Mouse (Mus musculus) layer of hippocampus, postnatal 10 days (tissue): ENCODE data around the gene Hoxc9. TPM values are rescaled to one million over a fixed set of nuclear protein-coding genes. Genes with fewer than 3 reads are reported as not detected.
A peak's percentile ranks its signal among the peaks of the same experiment; 100 is the strongest.

ENCODE experiments used
- DNase-seq, 2 experiments: peaks; one replicate each; pipeline ENCODE4 v3.0.0; 2021; ENCODE audit warnings: low spot score in 2 of 2
- total RNA-seq, 2 experiments: library from RNA; stranded (reverse); gene quantifications; 2 replicates each; pipeline ENCODE4 v1.2.3; 2021

The Hoxc9 gene
- total RNA-seq, 2 experiments from 2014 or later, result not detected

DNA sequence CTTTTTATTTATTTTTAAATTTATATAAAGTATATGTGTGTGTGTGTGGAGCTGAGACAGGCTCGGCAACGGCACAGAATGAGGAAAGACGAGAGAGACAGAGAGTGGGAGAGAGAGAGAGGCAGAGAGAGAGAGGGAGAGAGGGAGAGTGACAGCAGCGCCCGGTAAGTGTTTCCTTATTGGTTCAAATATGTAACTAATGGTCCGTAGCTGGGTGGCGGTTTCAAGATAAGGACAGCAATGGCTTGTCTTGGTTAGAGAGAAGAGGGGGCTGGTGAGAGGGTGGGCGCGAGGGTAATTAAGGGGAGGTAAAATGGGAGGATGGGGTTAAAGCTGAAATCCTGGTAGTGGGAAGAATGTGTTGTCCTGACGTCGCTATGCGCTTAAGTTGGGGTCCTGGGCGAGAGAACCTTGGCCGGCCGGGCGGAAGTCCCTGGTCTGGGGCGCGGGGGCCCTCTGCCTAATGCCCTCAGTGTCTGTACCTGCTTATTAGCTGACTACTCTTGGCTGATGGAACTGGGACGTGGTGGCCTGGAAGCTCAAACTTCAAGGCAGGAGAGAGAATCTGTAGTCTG, 22.5 kb downstream of the Hoxc9 start:
- DNase-seq, result no peak

DNA sequence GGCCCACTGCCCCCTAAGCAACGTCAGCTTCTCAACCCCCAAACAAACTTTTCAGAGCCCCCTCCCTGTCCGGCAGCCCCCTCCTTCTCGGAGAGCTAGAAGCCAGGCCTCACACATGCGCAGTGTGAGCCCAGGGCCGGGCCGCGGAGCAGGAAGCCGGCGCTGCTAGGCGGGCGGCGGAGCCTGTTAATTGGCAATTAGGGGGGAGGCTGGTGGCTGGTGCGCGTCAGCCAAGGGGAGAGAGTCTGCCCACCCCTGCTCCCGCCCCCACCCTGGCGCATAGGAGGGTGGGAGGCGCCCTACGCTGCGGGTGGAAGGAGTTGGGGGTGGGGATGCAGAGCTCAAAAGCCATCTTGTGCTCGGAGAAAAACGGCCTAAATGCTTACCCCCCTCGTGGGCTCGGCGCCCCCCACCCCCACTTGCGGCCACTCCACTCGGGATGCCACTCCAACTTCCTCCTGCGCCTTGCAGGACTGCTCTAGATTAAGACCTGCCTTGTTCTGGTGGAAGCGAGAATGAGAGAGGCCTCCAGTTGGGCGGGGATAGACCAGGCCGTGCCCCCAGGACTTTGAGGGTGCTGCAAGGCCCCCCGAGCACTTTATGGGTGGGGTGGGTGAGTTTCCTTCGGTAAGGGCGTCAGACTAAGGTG, 23.1 kb downstream of the Hoxc9 start:
- DNase-seq, result peak in 1 of 2 experiments; percentile 58

DNA sequence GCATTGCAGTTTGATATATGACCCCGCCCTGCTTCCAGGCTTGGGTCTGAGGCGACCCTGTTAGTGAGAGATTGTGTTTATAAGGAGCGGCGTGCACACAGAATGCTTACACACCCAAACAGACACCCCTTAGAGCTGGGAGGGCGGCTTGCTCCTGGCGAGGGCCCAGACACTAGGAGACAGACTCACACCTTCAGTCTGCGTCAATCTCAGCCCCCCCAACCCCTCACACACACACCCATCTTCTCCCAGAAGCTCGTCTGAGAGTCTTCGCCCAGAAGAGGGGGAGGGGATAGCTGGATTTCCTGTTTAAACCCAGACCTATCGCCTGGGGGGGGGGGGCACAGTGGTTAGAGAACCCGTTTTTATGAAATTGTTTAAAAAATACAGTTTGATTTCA, 23.7 kb downstream of the Hoxc9 start:
- DNase-seq, result no peak

DNA sequence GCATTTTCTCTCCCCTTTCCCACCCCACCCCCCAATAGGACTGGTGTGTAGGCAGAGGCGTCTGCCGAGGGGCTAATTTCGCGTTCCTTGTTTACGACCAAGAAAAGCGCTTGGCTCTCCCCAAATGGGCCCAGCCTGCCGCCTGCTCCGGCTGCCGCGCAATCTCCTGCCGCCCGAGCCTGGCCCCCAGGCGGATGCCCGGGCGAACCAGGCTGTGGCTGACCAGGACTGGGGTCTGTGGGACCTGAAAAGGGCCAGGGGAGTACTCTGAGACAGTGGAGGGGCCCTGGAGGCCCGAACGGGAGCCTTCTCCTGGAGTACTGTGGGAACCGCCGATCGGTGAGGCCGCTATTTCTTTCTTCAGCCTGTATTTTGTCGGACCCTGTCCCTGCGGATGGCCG, 24.3 kb downstream of the Hoxc9 start:
- no peak for DNase-seq

DNA sequence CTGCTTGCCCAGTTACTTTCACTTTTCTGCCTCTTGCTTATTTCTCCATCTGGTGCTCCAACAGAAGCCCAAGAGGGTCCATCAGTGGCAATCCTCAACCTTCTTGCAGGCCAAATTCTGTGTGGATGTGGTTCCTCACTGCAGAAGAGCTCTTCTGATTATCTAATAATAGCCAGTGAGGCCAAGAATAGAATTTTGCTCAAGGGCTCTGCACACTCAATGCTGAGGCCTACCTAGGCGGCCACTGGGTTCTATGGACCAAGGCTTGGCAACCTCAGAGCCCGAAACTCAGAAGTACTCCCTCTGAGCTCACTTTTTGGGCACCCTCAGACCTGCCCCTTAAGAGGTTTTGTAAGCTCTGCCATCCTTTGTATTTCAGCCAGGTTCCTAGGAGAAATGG, 25.1 kb downstream of the Hoxc9 start:
- no peak for DNase-seq

DNA sequence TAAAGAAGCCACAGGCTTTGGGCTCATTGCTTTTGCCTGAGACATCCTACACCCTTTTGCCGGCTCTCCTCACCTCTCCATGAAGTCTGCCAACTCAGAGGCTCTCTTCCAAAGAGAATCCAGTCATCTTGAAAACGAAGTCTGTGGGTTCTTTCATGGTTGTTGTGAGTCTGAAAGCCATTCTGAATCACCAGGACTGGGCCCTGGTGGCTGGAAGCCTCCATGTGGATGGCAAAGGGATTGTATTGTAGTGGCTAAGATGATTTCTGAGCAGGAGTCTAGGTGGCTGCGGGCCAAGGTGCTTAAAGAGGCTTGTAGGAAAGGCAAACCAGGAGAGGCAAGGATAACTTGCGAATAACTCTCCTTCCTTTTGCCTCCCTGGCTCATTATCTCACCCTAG, 25.9 kb downstream of the Hoxc9 start:
- DNase-seq, result no peak

DNA sequence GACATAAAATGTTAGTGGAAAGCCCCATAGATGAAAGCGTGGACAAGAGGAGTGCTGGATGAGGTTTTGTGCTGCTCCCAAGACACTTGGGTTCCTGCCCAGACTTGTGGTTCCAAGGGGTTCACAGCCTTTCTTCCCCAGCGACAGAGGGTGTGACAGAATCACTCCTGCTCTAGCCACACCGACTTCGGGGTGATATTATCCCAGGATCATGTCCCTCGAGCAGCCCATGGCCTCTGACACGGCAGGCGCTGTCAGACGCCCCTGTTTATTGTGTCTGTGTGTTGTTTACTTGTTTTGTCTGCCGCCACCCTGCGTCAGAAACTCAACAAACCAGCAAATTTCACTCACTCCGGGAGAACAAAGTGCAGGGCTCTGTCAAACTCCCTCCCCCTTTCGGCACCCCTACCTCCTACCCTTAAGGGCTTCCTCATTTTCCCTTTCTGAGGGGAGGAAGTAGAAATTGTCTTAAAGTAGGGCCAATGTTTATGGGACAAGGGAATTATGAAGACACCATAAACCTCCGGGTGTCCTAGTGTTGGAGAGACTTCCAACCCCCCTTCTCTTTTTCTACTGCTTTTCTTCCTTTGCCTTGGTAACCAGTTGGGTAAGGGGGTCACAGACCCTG, 26.7 kb downstream of the Hoxc9 start:
- no peak for DNase-seq

DNA sequence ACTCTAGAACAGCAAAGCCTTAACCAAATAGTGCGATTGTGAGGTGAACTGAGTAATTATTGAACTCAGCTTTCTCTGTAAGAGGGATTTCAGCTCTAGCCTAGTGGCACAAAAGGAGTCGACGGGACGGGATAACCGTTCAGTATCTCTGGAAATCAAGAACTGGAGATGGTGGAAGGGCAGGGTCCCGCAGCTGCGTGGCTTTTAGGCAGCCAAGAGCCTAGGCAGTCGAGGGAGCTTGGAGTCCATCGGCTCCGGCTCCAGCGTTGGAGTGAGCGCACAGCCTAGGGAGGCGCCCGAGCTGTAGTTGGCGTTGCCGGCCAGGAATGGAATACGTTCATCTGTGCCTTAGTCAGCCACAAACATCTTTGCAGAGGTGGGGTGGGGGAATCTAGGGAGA, 29.1 kb downstream of the Hoxc9 start:
- DNase-seq, result no peak

DNA sequence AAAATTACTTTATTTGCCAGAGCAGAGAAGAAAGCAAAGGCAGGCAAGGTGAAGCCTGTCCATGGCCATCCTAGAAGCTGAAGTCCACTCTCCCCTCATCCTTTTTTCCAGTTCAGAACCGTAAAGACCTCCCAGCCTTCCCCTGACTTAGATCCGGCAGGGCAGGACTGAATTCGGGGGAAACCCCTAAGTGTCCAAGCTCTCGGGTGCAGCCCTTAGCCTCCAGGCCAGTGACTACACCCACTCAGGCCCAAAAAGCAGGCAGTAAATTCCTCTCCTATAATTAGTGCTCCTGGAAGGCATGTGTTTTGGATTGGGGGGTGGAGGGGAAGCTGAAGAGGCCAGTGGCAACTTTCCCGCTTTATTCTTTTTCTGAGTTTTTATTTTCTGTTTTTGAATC, 29.6 kb downstream of the Hoxc9 start:
- DNase-seq, result no peak

DNA sequence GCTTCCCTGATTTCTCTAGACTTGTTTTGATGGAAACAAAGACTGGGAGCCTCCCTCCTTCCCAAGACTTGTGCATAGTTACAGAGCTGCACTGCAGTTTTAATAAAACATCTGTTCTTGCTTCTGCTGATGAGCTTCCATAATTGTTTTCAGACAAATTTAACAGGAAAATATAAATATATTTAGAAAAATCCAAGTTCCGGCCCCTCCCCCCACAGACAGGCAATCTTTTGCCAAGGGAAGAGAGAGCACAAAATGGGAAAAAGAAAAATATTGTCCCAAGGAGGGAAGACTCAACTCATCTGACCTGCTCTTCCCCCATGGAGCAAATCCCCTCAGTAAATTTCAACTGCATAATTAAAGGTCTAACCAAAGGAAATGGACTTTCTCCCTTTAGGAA, 30.1 kb downstream of the Hoxc9 start:
- no peak for DNase-seq

DNA sequence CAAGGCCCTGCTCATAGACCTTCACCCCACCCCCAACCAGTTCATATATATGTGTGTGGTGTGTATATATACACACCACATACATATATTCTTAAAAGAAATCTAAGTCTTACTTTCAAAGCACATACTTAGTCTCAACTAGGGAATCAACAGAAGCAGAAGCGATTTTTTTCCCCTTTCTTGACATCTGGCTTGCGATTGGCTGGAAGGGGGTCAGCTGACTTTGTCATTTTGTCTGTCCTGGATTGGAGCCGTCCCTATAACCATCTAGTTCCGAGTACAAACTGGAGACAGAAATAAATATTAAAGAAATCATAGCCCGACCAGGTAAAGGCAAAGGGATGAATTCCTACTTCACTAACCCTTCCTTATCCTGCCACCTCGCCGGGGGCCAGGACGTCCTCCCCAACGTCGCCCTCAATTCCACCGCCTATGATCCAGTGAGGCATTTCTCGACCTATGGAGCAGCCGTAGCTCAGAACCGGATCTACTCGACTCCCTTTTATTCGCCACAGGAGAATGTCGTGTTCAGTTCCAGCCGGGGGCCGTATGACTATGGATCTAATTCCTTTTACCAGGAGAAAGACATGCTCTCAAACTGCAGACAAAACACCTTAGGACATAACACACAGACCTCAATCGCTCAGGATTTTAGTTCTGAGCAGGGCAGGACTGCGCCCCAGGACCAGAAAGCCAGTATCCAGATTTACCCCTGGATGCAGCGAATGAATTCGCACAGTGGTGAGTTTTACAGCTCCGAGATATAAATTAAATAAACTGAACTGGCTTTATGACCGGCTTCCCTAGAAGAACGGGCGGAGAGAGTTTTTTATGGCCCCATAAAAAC, 33.2 kb downstream of the Hoxc9 start:
- no peak for DNase-seq

DNA sequence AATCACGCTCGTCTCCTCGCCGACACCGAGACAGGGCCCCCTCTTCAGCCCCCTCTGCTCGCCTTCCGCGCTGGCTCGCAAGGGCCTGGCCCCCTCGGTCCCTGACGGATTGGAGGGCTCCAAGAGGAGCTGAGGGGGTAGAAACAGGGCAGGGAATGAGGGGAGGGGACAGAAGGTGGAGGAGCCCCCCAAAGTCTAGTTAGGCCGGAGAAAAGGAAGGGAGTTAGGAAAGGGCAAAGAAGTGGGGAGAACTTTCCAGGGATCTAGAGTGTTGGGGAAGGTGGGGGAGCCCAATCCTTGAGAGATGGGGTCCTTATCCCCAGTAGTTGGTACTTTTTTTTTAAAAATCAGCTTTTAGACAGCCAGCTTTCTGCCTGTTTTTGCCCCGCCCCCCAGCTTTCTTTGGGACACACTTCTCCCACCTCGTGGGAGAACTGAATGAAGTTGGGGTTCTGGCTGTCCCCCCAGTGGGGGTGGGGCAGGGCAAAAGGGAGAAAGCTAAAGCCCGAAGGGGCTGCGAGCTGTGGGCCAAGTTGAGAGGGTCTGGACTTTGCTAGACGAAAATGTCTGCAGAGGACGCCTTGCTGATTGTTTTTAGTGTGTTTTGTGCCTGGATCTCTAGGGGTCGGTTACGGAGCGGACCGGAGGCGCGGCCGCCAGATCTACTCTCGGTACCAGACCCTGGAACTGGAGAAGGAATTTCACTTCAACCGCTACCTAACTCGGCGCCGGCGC, 34.0 kb downstream of the Hoxc9 start:
- no peak for DNase-seq

DNA sequence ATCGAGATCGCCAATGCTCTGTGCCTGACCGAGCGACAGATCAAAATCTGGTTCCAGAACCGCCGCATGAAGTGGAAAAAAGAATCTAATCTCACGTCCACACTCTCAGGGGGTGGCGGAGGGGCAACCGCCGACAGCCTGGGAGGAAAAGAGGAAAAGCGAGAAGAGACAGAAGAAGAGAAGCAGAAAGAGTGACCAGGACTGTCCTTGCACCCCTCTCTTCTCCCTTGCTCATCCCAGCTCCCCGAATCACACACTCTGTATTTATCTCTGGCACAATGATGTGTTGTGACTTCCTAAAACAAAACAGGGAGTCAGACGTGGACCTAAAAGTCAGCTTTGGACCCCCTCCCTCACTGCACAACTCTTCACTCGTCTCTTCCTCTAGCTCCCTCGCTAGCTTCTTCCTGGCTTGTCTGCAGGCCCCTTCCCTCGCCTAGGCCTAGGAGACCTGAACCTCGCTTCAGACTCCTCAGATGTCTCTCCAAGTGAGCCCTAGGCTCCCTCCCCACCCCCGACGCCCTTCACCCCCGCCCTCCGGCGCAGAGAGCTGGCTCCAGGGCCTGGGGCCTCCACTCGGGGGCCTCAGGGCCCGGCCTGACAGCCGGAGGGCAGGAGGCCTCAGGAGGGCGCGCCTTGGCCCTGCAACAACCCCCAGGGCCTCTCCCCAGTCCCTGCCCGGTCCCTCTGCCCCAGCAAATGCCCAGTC, 34.8 kb downstream of the Hoxc9 start:
- no peak for DNase-seq

DNA sequence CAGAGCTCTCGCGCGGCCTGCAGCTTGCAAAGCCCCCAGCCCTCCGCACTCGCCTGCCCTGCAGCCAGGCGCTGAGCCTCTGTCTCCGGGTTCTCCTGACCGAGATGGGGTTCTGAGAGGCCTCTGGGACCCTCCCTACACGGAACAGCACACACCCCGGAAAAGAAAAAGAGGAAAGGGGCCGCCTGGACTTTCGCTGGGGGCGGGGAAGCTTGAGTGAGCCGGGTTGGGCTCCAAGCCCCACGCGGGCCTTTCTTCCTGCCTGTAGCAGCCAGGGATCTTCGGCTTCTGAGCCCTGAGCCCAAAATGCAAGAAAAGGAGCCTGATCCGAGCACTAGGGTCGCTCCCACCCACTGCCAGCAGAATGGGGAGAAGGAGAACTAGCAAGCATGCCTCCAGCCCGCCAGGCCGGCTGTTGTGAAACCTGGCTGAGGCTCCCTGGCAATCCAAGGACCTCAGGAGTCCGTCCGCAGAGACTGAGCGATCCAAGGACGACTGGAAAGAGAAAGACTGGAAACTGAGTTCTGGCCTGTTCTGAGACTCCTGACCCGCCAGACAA, 35.8 kb downstream of the Hoxc9 start:
- DNase-seq, result no peak

DNA sequence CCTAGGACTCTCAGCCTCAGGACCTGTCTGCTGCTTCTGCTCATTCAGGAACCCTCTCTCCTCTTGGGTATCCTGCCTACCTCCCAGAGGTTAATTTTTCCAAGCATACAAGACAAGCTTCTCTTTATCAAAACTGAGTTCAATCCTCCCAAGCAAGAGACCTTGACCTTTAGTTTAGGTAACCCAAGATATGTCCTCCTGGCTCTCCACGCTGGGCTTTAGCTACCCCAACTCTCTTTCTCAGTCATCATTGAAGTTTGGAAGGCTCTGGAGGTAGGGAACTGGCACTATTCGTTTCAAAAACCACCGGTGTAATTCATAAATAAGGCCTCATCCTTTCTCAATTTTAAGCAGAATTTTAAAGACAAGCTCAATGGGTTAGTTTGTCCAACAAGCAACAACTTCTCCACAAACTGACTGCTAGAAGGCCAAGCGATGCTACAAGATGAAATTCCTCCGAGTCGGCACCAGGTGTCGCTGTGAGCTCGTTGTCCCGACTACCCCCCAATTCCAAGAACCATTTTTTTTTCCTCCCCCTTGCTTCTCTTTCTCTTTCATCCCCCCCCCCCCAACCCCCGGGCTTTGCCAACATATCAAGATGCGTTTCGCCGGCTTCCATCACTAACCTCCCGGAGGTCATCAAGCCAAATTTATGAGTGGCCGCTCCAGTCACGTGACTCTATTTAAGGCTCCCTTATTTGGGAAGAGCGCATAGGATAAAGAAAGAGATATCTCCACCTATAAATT, 37.2 kb downstream of the Hoxc9 start:
- peak; percentile 44 to 70 for DNase-seq

DNA sequence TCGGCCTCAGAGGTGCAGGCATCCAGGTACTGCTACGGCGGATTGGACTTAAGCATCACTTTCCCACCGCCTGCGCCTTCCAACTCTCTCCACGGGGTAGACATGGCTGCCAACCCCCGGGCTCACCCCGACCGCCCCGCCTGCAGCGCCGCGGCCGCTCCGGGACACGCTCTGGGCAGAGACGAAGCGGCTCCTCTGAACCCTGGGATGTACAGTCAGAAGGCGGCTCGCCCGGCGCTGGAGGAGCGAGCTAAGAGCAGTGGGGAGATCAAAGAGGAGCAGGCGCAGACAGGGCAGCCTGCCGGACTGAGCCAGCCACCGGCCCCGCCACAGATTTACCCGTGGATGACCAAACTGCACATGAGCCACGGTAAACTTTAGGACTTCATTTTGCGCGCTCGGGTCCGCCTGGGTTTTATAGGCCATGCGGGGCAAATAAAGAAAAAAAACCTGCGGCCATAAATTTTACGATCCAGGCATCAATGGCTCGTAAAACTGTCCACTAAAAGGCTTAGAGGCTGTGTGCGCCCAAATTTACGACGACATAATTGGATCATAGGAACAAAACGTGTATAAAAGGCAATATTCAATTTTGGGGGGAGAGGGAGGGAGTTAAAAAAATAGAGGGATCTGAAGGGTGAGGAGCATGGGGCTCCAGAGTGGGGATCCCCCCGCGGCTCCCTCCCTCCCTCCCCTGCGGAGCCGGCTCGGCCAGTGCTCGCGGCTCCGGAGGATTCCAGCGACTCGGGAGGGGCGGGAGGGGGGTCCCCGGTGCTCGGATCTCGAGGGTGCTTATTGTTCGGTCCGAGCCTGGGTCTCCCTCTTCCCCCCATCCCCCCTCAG, 38.1 kb downstream of the Hoxc9 start:
- DNase-seq, result no peak

DNA sequence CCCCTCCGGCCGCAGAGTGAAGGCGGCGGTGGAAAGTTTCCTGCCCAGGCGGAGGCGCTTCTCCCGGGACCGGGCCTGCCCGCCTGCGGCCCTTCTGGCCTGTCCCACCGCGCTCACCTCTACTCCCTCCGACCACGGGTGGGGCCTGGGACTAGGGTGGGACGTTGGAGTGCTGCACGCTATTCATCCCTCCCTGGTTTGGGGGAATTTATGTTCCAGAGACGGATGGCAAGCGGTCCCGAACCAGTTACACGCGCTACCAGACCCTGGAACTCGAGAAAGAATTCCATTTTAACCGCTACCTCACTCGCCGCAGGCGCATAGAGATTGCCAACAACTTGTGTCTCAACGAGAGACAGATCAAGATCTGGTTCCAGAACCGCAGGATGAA, 38.8 kb downstream of the Hoxc9 start:
- DNase-seq, result no peak

DNA sequence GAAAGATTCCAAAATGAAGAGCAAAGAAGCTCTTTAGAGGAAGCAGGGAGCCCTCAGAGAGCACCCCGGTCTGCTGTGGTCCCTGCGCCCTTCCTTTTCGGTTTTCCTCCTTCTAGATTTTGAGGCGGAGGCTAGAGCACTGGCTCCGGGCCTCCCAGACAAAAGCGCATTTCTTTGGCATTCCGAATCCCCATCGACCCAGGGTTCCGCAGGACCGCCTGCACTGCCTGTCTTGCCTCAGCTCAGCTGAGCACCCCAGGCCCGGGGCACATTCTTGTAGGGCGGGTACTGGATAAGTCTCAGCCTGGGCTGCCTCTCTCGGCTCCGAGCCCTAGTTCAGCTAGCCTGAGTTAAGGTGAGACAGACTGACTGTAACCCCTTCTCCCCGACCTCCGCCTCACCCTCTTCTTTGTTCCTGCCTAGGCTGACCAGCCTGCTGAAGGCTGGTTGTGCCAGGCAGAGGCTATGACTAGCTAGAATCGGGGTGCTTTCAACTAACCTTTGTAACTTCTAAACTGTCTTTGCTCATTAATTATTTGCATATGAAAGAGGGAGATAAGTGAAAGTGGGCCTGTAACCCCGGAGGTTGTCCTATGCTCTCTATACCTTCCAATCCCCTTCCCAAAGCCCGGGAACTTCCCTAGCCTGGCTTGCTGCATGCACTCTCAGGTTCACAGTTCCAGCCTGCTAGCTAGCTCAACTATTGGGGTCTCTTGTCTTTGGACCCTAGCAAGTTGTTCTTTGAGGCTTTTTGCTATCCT, 39.3 kb downstream of the Hoxc9 start:
- DNase-seq, result no peak
